Mouse (Mus musculus) bone marrow, adult 2 months (tissue): Measurements from ENCODE around the gene Maneal.

Source experiments
- CTCF ChIP-seq: fragments of 200-500 bp; IDR thresholded peaks from 2 replicates; pipeline ENCODE4 v1.5.1; 2011; ENCODE audit warnings: low read length, control low read depth; ENCODE audit not compliant: control insufficient read depth, insufficient read depth
- POLR2A ChIP-seq: fragments of 200-500 bp; IDR thresholded peaks from 2 replicates; pipeline ENCODE4 v1.6.1; 2011; ENCODE audit warnings: low read depth, mild to moderate bottlenecking, control low read depth, low read length, borderline replicate concordance; ENCODE audit not compliant: control insufficient read depth

DNA sequence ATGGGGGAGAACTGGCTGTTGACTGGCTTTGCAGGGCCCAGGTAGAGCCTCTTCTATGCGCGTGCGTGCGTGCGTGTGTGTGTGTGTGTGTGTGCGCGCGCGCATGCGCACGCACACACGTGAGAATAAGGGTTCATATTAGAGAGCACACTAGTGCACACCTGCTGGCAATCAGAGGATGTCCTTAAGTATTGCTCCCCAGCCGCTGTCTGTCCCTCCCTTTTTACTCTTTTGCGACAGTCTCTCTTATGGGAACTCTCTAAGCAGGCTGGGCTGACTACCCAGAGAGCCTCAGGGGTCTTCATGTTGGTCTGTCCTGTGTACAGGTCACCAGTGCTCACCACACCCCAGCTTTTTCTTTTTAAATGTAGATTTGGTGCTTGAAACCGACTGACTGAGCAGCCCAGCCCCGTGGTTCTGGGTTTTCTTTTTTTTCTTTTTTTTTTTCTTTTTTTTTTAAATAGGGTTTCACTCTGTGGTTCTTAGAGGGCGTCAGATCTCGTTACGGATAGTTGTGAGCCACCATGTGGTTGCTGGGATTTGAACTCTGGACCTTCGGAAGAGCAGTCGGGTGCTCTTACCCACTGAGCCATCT lies 36.5 kb downstream of the Maneal start:
- TF ChIP-seq CTCF (no peak), POLR2A (no peak)
